Mouse (Mus musculus) MEL-GATA-1-ER (cell line): ENCODE data around the gene Acap2.

ENCODE experiments used
- DNase-seq: peaks from one replicate; pipeline ENCODE4 v3.0.0-alpha.2; 2012; ENCODE audit warnings: low read depth; ENCODE audit errors: extremely low read depth

Acap2 gene

DNA sequence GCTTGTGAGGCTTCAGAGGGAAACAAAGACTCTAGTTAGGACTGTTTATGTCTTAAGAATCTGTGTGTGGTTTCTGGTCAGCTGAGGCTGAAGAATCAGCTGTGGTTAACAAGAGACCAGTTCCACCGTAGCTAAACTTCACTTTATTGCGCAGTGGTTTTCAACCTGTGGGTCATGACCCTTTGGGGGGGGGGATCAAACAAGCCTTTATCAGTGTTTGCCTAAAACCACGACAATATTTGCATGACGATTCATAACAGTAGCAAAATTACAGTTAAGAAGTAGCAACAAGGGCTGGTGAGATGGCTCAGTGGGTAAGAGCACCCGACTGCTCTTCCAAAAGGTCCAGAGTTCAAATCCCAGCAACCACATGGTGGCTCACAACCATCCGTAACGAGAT, 4.7 kb upstream of the Acap2 start:
- no peak for DNase-seq

DNA sequence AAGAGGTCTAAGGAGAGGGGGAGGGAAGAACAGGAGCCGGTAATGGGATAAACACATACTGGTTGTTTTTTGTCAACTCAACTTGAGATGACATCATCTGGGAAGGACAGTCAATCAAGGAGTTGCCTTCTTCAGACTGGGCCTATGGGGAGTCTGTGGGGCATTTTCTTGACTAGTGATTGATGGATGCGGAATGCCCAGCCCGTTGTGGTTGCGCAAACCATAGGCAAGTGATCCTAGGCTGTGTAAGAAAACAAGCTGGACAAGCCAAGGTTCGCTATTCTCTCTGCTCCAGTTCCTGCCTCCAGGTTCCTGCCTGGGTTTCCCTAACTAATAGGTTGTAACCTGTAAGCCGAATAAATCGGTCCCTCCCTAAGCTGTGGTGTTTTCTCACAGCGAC, 4.1 kb upstream of the Acap2 start:
- DNase-seq = no peak

DNA sequence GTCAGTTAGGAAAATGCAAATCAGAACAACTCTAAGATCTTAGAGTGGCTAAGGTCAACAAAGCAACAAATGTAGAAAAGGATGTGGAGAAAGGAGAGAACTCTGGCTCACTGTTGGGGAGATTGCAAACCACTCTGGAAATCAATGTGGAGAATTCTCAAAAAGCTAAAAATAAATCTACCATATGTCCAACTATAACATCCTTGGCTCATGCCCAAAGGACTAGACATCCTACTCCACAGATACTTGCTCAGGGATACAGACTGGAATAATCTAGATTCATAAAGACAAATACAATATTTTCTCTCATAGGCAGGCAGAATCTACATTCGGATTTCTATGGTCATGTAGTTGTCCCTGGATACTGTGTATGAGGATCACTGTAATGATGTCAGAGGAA, 3.2 kb upstream of the Acap2 start:
- DNase-seq = no peak

DNA sequence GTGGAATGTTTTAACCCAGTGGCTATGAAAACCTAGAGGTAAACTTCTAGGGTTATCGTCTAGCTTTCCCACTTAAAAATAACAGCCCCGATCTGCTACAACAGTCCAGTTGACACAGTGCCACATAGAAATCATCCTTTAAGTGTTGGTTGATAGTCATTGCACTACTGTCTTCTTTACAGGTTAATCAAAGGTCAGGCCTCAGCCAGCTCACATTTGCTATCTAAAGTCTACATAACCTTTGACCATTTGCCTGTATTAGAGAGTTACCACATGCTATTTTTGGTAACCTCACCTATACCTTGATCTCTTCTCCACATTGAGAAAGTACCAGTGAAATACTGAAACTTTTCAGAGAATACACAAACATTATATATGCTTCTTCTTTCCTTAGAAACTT, 659 bp upstream of the Acap2 start:
- DNase-seq = no peak

DNA sequence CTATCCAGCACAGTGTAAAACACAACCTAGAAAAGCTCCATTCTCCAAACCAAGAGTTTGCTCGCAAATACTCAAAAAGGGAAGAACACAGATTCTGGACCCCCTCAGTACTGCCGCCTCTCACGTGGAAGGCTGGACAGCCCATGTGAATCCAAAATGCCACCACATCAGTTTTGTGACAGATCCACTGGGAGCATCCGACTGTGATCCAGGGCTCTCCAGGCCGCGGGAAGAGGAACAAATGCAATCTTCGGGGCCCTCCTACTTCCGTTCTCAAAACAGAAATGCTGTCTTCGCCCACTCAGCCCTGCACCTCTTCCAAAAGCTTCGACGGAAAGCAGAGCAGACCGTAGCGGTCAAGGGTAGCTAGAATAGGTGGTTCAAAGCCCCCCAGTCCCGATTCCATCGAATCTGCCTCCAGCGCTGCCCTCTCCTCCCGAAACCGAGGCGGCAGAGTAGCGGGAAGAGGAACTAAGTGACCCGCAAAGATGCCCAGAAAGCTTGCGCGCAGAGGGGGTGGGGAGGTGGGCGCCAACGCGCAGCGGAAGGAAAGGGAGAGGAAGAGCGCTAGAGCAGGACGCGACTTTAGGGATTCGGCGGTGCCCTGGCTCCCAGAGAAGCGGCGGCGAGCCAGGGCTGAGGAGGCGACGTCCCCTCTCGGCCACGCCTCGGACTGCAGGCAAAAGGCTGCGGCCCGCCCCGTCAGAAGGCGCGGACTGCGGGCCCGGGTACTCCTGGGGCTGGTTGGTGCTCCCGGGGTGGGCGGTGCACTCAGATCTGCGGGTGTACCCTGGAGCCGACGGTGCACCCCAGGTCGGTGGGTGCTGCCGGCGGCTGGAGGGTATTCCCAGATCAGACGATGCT, 887 bp downstream of the Acap2 start:
- no peak for DNase-seq

DNA sequence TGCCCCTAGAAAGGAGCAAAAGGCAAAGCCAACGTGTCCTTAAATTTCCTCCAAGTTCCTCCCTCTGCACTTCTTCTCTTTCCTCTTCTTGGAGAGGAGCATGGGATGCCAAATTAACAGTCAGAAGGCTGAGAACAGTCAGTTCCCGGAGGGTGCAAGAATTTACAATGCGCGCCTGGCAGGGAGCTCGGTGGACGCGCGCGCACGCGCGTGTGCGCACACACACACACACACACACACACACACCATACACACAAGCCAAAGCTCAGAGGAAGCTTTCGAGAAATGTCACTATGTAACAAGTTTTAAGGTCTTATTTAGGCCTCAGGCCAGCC, 1.5 kb downstream of the Acap2 start:
- no peak for DNase-seq

DNA sequence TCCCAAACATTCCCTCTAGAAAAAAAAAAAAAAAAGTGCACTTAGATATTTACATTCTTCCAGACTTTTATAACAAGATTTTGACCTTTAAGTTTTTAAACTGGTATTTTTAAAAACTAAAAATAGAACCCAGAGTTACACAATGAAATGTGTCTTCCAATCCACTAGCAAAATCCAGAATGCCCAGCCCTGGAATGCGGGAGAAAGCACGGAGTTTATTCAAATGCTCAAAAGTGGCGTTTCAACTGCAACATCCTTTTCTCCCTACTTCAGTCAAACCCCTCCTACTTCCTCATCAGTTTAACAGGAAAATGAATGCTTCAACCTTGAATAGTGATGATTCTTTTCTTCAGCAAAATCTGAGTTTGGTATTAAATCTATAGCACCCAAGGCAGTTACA, 4.1 kb downstream of the Acap2 start:
- no peak for DNase-seq

DNA sequence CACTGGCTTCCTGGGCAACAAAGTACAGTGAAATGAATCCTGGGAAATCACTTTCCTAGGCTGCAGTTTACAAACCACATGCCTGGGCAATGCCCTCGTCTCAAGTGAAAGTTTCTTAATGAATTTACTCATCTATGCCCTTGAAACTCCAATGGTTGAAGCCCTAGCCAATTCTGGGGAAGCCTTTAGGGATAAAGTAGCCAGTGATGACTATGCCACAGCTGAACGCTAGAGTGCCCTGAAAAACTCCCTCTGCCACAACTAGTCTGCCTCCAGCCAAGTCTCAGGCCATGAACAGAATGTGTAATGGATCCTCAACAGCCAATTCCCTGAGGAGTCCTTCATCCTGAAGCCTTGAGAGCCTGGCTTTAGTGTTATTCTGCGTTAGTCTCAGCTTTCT, 8.5 kb downstream of the Acap2 start:
- DNase-seq = no peak

DNA sequence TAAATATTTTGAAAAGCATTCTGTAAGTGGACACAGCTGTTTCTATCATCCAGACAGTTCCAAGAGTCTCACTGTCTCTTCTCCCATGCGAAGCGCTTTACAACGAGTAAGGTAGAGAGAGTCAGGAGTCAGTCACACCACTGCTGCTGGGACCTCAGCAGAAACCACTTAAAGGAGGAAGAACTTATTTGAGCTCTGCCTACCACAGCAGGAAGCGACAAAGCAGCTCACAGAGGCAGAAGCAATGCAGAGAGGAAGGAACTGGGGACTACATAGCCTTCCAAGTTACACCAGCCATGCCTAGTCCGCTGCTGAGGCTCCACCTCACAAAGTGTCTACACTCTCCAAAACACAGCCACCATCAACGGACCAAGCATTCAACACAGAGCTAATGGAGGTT, 9.2 kb downstream of the Acap2 start:
- DNase-seq = peak; percentile 76

DNA sequence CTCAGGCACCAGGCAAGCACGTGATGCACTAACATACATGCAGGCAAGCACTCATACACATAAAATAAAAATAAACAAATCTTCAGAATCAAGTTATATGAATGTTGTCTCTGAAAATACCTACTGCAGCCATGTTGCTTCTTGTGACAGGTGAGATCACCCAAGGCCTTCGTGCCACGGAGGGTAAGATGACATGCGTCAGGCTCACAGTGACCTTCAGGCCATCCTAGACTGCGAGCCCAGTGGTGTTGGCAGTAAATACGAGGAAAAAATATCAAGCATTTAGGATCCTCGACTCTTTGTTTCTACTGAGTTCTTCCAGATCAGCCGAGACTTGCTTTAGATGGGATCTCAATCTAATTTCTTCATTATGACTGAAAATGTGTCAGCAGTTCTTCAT, 10.6 kb downstream of the Acap2 start:
- DNase-seq = no peak

DNA sequence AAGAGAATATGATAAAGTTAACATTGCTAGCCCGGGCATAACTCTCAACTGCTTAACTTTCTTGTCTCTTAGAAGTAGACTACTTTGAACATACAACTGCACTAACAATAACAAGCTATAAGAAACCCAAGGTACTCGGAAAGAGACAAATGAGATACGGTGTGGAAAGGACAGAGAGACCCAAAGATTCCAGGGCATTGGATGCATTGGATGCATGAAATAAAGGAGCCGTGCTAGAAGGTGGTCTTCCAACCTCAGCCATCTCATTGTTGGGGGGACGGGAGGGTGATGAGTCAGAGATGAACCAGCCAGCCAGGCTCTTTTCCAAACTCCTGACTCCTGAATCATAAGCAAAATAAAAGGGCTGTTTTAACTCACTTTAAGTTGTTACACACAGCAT, 11.8 kb downstream of the Acap2 start:
- no peak for DNase-seq

DNA sequence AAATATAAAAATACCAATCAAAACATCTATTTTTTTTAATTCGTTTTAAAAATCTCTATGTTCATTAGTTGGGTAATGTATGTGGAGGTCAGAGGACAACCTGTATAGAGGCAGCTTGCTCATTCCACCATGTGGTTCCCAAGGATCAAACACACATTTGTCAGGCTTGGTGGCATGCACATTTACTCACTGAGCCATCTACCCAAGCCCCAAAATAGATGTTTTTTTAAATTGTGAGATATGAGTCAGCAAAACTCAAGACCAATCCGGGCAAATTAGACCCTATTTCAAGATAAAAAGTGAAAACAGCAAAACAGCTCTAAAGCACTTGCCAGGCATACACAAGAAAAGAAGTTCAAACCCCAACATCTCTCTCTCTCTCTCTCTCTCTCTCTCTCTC, 12.2 kb downstream of the Acap2 start:
- no peak for DNase-seq

DNA sequence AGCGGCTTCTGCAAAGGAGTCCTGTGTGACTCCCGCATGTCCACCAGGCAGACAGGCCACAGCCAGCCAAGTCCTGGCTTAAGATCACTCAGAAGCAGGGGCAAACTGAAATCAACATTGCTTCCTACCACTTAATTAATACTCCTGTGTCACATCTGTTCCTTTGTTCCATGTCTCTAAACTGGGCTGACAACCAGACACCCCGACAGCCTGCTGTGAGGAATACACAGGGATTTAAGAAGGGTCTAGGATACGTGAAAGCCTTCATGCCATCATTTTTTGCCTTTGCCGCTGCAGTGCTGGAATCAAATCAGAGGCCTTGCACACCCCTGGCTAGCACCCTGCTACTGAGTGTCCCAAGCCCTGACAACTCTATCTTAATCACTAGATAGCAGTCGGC, 12.8 kb downstream of the Acap2 start:
- no peak for DNase-seq

DNA sequence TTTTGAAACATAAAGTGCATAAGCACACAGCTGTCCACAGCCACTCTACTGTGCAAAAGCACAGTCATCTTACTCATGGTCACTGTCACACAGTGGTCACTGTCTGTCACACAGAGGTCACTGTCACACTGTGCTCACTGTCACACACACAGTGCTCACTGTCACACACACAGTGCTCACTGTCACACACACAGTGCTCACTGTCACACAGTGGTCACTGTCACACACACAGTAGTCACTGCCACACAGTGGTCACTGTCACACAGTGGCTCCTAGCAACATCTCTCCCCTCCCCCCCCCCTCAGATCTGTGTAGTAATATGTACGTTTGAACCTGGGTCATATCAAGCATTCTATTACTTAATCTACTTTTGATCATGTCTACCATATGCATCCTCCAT, 13.9 kb downstream of the Acap2 start:
- DNase-seq = no peak

DNA sequence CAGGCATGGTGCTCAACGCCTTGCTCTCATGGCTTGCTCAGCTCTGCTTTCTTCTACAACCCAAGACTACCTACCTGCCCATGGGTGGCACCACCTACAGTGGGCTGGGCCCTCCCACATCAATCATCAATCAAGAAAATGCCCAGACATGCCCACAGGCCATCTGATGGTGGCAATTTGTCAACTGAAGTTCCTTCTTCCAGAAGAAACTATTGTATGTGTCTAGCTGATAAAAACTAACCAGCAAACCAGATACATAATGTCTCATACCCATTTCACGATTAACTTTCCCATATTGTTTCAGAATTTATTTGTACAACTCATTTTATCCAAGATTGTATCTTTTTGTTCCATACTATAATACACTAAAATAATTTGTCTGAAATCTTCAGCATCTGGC, 15.3 kb downstream of the Acap2 start:
- DNase-seq = no peak

DNA sequence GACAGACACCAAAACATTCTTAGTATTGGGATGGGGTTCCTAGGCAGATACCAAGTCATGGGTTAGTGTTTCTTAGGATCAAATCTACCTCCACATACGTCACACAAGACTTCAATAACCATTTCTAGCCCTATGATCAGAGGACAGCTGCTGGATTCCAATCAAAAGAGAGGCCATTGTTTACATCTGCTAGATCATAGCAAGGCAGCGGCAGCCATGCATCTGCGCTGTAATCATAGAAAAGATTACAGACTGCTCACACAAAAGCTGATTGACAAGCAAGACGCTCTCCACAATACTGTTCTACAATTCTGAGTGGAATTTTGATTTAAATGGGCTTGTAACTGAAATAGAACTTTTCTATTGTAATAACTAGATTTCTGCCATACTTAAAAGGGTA, 16.3 kb downstream of the Acap2 start:
- DNase-seq = no peak

DNA sequence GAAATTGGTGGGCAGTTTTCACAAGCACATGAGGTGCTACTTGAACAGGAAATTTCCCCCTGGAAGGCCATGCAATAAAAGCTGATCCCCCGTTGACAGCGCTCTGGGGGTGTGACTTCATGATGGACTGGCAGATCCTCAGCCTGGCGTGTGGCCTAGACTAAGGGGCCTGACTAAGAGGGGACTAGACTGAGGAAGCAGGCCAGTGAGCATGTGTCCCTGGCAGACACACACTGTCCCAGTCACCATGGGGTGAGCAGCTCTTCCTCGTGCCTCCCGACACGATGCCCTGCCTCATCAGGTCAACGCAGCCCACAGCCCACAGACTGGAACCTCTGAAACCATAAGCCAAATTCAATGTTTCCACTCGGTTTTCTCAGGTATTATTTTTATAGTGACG, 18.5 kb downstream of the Acap2 start:
- no peak for DNase-seq

DNA sequence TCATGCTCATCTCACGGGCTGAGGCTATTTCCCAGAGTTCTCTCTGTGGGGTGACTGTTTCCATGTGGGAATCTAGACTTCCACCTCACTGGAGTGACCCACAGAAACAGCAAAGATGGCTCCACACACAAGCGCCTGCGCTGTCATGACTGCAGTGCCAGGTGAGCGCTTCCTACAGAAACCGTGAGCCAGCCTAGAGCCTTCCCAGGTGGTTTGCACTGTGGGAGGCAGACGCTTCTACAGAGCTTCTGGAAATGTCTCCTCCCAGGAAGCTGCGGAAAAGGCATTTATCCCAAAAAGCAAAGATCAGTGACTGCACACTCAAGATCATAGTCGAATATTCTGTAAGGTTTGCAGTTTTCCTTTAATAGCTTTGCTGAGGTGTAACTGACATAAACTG, 20.2 kb downstream of the Acap2 start:
- DNase-seq = no peak

DNA sequence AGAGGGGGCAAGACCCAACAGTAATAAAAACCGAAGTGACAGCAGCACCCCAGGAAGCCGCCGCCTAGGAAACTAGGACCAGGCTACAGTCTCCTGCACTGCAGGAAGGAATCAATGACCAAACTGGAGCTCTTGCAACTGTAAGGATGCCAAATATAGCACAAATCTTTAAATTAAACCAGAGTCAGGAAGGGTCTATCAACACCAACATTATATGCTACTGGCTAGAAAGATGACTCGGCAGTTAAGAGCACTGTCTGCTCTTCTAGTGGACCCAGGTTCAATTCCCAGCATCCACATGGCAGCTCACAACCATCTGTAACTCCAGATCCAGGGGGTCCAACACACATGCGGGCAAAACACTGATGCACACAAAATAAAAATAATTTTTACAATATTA, 21.7 kb downstream of the Acap2 start:
- no peak for DNase-seq

DNA sequence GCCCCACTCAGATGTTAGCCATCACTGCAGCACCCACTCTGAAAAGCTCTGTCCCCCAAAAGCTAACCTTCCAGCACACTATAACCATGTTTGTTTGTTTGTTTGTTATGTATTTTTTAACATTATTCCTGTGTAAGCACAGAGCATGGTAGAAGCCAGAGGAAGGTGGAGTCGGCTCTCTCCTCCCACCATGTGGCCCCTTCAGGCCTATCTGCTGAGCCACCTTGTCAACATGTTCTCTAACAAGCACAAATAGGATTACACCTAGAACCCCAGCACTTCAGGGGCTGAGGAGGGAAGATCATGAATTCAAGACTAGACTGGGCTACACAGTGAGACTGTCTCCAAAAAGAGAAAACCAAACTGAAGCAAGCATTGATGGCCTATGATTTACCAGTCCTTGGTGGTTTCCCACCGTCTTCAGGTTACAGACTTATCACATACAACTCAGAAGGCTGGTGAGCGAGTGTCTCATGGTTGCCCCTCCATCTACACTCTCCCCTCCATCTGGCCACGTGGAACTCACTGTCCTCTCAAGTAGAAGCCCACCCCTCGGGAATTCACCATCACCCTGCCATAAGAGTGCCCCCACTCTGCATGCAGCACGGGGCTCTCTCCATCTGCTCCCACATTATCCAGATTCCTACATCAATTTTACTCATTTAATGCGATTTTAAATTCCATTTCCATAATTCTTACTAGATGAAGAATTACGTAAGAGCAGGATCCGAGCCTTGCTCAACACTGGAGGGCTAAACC, 26.0 kb downstream of the Acap2 start:
- DNase-seq = no peak

DNA sequence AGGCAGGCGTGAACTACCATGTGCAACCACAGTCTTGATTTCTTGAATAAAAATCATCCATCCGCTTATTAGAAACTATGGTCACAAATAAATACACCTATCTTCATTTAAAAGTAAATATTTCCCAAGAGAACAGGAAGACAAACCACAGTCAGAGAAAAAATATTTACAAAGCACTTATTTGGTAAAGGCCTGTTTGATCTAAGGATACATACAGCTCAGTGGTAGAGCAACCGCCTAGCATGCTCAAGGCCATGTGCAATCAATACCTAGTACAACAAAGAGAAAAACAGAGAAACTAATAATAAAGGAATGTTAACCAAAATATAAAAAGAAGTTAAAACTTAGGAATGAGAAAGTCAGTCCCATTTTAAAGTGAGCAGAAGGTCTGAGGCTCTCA, 28.8 kb downstream of the Acap2 start:
- no peak for DNase-seq

DNA sequence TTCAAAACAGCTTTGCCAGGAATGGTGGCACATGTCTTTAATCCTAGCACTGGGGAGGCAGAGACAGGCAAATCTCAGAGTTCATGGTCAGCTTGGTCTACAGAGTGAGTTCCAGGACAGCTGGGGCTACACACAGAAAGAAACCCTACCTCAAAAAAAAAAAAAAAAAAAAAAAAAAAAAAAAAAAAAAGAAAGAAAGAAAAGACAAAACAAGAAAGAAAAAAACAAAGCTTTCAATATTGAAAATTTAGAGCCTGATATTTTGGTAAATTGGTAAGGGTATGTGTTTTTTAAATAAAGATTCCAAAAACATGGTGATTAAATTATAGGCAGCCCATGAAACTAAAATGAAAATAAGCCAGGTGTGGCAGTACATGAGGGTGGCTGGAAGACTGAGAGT, 29.6 kb downstream of the Acap2 start:
- no peak for DNase-seq

DNA sequence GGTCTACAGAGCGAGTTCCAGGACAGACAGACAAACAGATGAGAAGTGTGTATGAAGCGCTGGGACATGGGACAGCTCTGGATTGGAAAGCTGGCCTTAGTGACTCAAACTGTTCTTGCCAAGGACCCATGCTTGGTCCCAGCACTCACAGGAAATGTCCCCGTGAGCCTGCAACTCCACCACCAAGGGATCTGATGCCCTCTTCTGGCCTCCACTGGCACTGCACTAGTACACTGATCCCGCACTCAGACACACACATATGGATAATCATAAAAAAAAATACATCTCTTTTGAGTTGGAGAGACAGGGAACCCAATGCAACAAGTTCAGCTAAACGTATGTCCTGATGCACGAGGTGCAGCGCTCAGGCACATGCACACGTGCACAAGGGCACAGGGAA, 30.7 kb downstream of the Acap2 start:
- no peak for DNase-seq
